Mouse (Mus musculus) hindbrain, embryonic 15.5 days (tissue): ENCODE results near the gene Car2. TPM values are rescaled to one million over a fixed set of nuclear protein-coding genes. Genes with fewer than 3 reads are reported as not detected.

ENCODE experiments used
- ATAC-seq: fragments of 200-750 bp; cut with Nextera tagmentation; 2 replicates; pipeline ENCODE4 v1.8.0; 2017; ENCODE audit warnings: low read depth, moderate number of reproducible peaks, moderate TSS enrichment; ENCODE audit not compliant: low FRiP score
- H3K27ac ChIP-seq: fragments of 300-500 bp; sonication (generic); replicated peaks from 2 replicates; pipeline ENCODE4 v1.5.1; 2015; ENCODE audit warnings: mild to moderate bottlenecking, inconsistent platforms
- H3K27me3 ChIP-seq: fragments of 300-500 bp; sonication (generic); 2 replicates; pipeline ENCODE4 v1.6.1; 2015; ENCODE audit warnings: control low read depth, inconsistent platforms
- H3K36me3 ChIP-seq: fragments of 300-500 bp; sonication (generic); 2 replicates; pipeline ENCODE4 v1.6.1; 2015; ENCODE audit warnings: control low read depth, inconsistent platforms
- H3K4me1 ChIP-seq: fragments of 300-500 bp; sonication (generic); replicated peaks from 2 replicates; pipeline ENCODE4 v1.6.1; 2015; ENCODE audit warnings: control low read depth, inconsistent platforms
- H3K4me2 ChIP-seq: fragments of 300-500 bp; sonication (generic); 2 replicates; pipeline ENCODE4 v1.6.1; 2015; ENCODE audit warnings: moderate library complexity, mild to moderate bottlenecking, inconsistent platforms
- H3K4me3 ChIP-seq: fragments of 300-500 bp; sonication (generic); 2 replicates; pipeline ENCODE4 v1.5.1; 2015; ENCODE audit warnings: mild to moderate bottlenecking, inconsistent platforms
- H3K9ac ChIP-seq: fragments of 300-500 bp; sonication (generic); 2 replicates; pipeline ENCODE4 v1.6.1; 2015; ENCODE audit warnings: inconsistent platforms
- H3K9me3 ChIP-seq: fragments of 300-500 bp; sonication (generic); 2 replicates; pipeline ENCODE4 v1.6.1; 2016; ENCODE audit warnings: control low read depth, inconsistent platforms
- WGBS: fragments of 180-500 bp; shearing (Covaris S2); methylation state at CpG from one replicate; pipeline ENCODE4 v1.1.7; 2015; 5-methylcytosine and 5-hydroxymethylcytosine counted together
- polyA plus RNA-seq: library from polyadenylated mRNA; unstranded; fragments of >200 nt; fragmentation: Nextera tagmentation; extraction: Ambion mirVana; gene quantifications from 2 replicates; pipeline ENCODE4 v1.2.1, GENCODE M21; 2015

Gene Car2
- polyA plus RNA-seq, 1 experiment from 2014 or later, result 43.5 TPM

DNA sequence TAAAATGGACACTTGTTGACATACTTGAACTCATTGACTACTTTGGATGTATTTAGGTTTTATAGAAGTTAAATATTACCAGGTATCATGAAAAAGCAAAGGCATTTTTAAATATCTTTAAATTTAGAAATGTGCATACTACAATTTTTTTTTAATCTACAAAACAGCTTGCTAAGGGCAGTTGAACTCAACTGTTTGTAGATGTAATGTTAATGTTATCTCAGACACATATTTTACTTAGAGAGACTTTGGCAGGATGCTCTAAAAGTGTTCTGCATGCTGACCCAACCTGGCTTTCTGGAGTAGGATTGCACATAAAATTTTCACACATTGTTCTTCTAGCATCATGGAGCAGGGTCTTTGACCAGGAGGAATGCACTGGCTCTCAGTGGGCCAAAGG is 4.1 kb upstream of the Car2 start:
- Histone ChIP-seq H3K4me1 (no peaks in the 10 kb centered on the region), H3K9ac (no peak overlapping the region), H3K9me3 (no peaks in the 10 kb centered on the region), H3K4me3 (no peak overlapping the region), H3K27me3 (no peaks in the 10 kb centered on the region), H3K36me3 (no peaks in the 10 kb centered on the region), H3K27ac (no peak overlapping the region), H3K4me2 (no peak overlapping the region)
- no peak for ATAC-seq

GRCm38 (mm10) chr3:14882756-14883155 is 3.3 kb upstream of the Car2 start:
- 82% methylated on average over 3 of the region's 3 CpGs for WGBS
- Histone ChIP-seq H3K27me3 (no peaks in the 10 kb centered on the region), H3K4me1 (no peaks in the 10 kb centered on the region), H3K36me3 (no peaks in the 10 kb centered on the region), H3K9ac (no peak overlapping the region), H3K27ac (no peak overlapping the region), H3K9me3 (no peaks in the 10 kb centered on the region), H3K4me2 (no peak overlapping the region), H3K4me3 (no peak overlapping the region)
- no peak for ATAC-seq

DNA sequence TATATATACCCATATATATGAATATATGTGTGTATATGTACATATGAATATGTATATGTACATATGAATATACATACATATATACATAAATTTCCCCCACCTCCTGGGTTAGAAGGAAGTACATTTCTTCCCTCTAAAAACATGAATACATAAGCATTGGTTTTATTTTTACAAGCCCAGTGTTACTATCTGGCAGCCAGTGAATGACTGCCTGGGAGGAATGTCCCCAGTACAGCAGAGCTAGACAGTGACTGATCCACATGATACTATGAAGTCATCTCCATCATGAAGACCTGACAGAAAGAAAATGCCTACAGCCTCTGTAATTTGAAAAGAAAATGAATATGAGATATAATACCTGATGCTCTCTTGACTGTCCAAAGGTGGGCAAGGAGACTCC is 1.2 kb upstream of the Car2 start:
- ATAC-seq, result no peak
- no peaks in the 10 kb centered on the region for H3K9me3 ChIP-seq
- no peak overlapping the region for H3K9ac ChIP-seq
- H3K27me3 ChIP-seq, result no peaks in the 10 kb centered on the region; the same call in 1 of the 2 replicates
- H3K4me3 ChIP-seq, result no peak overlapping the region
- H3K36me3 ChIP-seq, result no peaks in the 10 kb centered on the region
- no peak overlapping the region for H3K4me2 ChIP-seq
- H3K4me1 ChIP-seq, result no peaks in the 10 kb centered on the region
- no peak overlapping the region for H3K27ac ChIP-seq

GRCm38 (mm10) chr3:14887134-14887666 is 1.1 kb downstream of the Car2 start:
- no peaks in the 10 kb centered on the region for H3K9me3 ChIP-seq
- H3K4me2 ChIP-seq, result peak overlapping the region; percentile 74
- H3K4me1 ChIP-seq, result no peaks in the 10 kb centered on the region
- H3K27ac ChIP-seq, result peak overlapping the region; percentile 64; the same call in 1 of the 2 replicates
- peak overlapping the region; percentile 59 for H3K4me3 ChIP-seq
- H3K27me3 ChIP-seq, result no peaks in the 10 kb centered on the region; the same call in 1 of the 2 replicates
- WGBS, result 40% methylated on average over 11 of the region's 11 CpGs
- peak overlapping the region; percentile 61 for H3K9ac ChIP-seq
- no peak for ATAC-seq
- no peaks in the 10 kb centered on the region for H3K36me3 ChIP-seq

GRCm38 (mm10) chr3:14887686-14888295 is 1.7 kb downstream of the Car2 start:
- Histone ChIP-seq H3K9ac (no peak overlapping the region), H3K9me3 (no peaks in the 10 kb centered on the region), H3K4me3 (0 out of 2 replicates have a peak overlapping the region, but pooled peaks have one; percentile 1), H3K36me3 (no peaks in the 10 kb centered on the region), H3K27me3 (no peaks in the 10 kb centered on the region; the same call in 1 of the 2 replicates), H3K4me1 (no peaks in the 10 kb centered on the region), H3K27ac (no peak overlapping the region), H3K4me2 (peak overlapping the region; percentile 74)
- WGBS, result 68% methylated on average over 10 of the region's 10 CpGs
- no peak for ATAC-seq

GRCm38 (mm10) chr3:14888549-14888948 is 2.5 kb downstream of the Car2 start:
- H3K9ac ChIP-seq, result no peak overlapping the region
- H3K4me2 ChIP-seq, result no peak overlapping the region
- H3K9me3 ChIP-seq, result no peaks in the 10 kb centered on the region
- H3K36me3 ChIP-seq, result no peaks in the 10 kb centered on the region
- no peak overlapping the region for H3K27ac ChIP-seq
- H3K4me3 ChIP-seq, result no peak overlapping the region
- no peaks in the 10 kb centered on the region for H3K4me1 ChIP-seq
- no peak for ATAC-seq
- no peaks in the 10 kb centered on the region; the same call in 1 of the 2 replicates for H3K27me3 ChIP-seq
- 37% methylated on average over 2 of the region's 2 CpGs for WGBS

DNA sequence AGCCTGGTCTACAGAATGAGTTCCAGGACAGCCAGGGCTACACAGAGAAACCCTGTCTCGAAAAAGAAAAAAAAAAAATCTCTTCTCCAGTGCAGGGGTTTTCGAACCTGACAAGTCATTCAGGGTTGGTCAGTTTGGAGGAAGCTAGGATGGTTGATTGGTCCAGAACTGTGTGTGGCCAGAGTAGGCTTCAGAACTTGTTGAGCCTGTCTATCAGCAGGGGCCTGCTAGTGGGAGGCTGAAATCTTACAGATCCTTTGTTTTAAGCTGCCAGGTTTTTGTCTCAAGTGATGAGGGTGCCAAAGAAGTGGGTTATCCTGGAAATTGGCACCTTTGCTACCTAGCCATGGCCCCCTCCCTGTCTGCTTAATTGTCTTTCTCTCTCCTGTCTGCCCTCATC is 3.0 kb downstream of the Car2 start:
- no peaks in the 10 kb centered on the region for H3K36me3 ChIP-seq
- 80% methylated on average over 2 of the region's 2 CpGs for WGBS
- ATAC-seq, result no peak
- H3K9me3 ChIP-seq, result no peaks in the 10 kb centered on the region
- H3K27ac ChIP-seq, result no peak overlapping the region
- no peak overlapping the region for H3K9ac ChIP-seq
- no peaks in the 10 kb centered on the region for H3K4me1 ChIP-seq
- no peak overlapping the region for H3K4me3 ChIP-seq
- no peak overlapping the region for H3K4me2 ChIP-seq
- no peaks in the 10 kb centered on the region; the same call in 1 of the 2 replicates for H3K27me3 ChIP-seq

DNA sequence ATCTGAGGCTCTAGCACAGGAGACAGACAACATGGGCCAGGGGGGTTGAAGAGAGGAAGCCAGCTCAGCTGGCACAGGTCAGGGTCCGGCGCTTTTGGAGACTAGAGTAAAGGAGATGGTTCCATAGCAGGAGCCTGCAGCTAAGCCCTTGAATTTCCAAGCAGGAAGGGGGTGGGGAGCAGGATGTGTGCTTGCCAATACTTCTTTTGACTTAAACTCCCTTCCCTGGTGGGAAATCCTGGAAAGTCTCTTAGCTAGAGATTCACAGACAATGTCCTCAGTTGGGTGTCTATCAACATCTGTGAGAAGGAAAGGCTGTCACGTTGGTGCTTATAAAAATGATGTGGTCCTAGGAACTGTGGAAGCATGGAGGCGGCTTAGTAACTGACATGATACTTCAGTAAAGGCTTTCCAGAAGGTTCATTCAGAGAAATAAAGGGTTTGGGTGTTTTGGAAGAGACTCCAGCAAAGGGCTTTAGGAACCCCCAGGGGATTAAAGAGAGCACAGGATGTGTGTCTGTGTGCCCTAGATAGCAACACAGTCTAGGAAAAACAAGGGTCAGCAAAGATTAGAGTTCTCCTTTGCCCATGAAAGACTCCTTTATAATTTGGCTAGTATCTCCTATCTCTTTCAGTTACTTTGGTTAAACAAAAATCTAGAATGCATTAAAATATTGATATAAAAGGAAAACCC is 3.8 kb downstream of the Car2 start:
- Histone ChIP-seq H3K4me2 (no peak overlapping the region), H3K9me3 (no peaks in the 10 kb centered on the region), H3K4me3 (no peak overlapping the region), H3K36me3 (no peaks in the 10 kb centered on the region), H3K27me3 (no peaks in the 10 kb centered on the region; the same call in 1 of the 2 replicates), H3K9ac (no peak overlapping the region), H3K27ac (no peak overlapping the region), H3K4me1 (no peaks in the 10 kb centered on the region)
- WGBS, result 46% methylated on average over 4 of the region's 4 CpGs
- ATAC-seq, result no peak

- Histone ChIP-seq H3K9ac (no peak overlapping the region), H3K4me3 (no peak overlapping the region), H3K36me3 (no peaks in the 10 kb centered on the region), H3K4me1 (no peaks in the 10 kb centered on the region), H3K9me3 (no peaks in the 10 kb centered on the region), H3K27ac (no peak overlapping the region), H3K27me3 (no peaks in the 10 kb centered on the region; the same call in 1 of the 2 replicates), H3K4me2 (no peak overlapping the region)
- no peak for ATAC-seq
- 89% methylated on average over 3 of the region's 3 CpGs for WGBS
Measured at GRCm38 (mm10) chr3:14892991-14893390, 6.9 kb downstream of the Car2 start.

DNA sequence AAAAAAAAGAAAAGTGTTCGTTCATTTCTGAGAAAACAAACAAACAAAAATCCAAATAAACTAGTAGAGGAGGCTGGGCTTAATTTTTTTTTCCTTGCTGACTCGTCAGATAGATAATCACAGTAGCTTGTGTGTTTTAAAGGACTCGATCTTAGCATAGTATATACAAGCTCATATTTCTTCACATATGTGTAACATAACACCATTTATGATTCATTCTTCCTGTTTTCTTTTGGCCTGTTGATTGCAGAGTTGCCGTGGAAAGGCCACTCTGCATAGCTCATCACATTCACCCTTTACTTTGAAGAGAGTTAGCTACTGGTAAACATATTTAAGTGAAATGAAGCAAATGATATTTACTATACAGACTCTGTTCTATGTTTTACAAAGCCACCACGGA is 7.6 kb downstream of the Car2 start:
- no peaks in the 10 kb centered on the region for H3K36me3 ChIP-seq
- H3K4me1 ChIP-seq, result no peaks in the 10 kb centered on the region
- no peak overlapping the region for H3K4me2 ChIP-seq
- no peak overlapping the region for H3K4me3 ChIP-seq
- H3K9ac ChIP-seq, result no peak overlapping the region
- no peaks in the 10 kb centered on the region for H3K9me3 ChIP-seq
- no peak overlapping the region for H3K27ac ChIP-seq
- 82% methylated on average over 5 of the region's 5 CpGs for WGBS
- H3K27me3 ChIP-seq, result no peaks in the 10 kb centered on the region
- no peak for ATAC-seq

DNA sequence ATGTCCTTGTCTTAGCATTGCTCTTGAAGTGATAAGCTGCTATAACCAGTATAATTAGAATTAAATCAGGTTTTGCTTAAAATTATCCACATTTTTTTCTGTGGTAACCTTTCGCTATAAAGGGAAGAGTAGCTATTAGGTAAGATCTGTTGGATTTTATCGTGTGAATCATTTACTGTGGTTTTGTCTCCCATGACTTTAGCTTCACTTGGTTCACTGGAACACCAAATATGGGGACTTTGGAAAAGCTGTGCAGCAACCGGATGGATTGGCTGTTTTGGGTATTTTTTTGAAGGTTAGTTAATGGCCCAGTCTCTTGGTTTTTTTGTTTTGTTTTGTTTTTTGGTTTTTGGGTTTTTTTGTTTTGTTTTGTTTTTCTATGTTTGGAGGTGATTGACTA is 9.3 kb downstream of the Car2 start:
- no peaks in the 10 kb centered on the region for H3K9me3 ChIP-seq
- no peak for ATAC-seq

GRCm38 (mm10) chr3:14897770-14898169 is 11.7 kb downstream of the Car2 start:
- no peaks in the 10 kb centered on the region for H3K27me3 ChIP-seq
- H3K36me3 ChIP-seq, result no peaks in the 10 kb centered on the region; the same call in 1 of the 2 replicates
- no peaks in the 10 kb centered on the region for H3K4me1 ChIP-seq
- no peak overlapping the region for H3K9ac ChIP-seq
- 85% methylated on average over 6 of the region's 6 CpGs for WGBS
- no peak overlapping the region for H3K4me3 ChIP-seq
- no peak overlapping the region for H3K4me2 ChIP-seq
- no peak overlapping the region for H3K27ac ChIP-seq
- no peak for ATAC-seq
- H3K9me3 ChIP-seq, result no peaks in the 10 kb centered on the region

More for the DNA sequence above, 9.3 kb downstream of the Car2 start:
- Histone ChIP-seq H3K36me3 (no peaks in the 10 kb centered on the region), H3K4me1 (no peaks in the 10 kb centered on the region), H3K9ac (no peak overlapping the region), H3K27ac (no peak overlapping the region), H3K4me2 (no peak overlapping the region), H3K4me3 (no peak overlapping the region), H3K27me3 (no peaks in the 10 kb centered on the region)
- 98% methylated on average over 3 of the region's 3 CpGs for WGBS
